Mouse (Mus musculus): ENCODE measurements around the gene Tmem273. TPM values are rescaled to one million over a fixed set of nuclear protein-coding genes. Genes with fewer than 3 reads are reported as not detected.

Tmem273 gene
- polyA plus RNA-seq, 1 experiment from 2014 or later = 0.18 TPM

DNA sequence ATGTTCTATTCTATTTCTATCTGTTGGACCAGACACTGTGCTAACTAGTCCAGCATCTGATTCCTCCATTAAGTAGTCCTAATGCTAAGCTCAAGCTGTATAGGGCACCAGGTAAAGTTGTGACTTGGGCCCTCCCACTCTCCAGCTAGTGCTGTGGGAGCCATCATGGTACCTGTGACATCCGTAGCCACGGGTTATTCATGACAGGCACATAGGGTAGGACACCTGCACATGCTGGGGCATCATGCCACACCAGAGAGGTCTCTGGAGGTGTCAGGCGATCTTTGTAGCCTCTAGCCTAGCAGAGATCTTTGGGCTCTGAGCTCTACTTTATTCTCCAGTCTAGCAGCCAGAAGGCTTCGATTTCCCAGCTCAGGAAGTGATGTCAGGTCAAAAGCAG lies 2.9 kb upstream of the Tmem273 start:
- Histone ChIP-seq H3K4me3 (no peak overlapping the region), H3K27ac (no peak overlapping the region), H3K4me1 (peaks cover 13% of the 10 kb centered on the region), H3K9me3 (no peaks in the 10 kb centered on the region), H3K27me3 (ENCODE audit: insufficient read depth, poor library complexity, severe bottlenecking) (peaks cover 6% of the 10 kb centered on the region; the same call in 1 of the 2 replicates), H3K36me3 (no peaks in the 10 kb centered on the region)
- WGBS = 87% methylated on average over 4 of the region's 4 CpGs
- peak; percentile 73 for DNase-seq (ENCODE audit: low spot score)

DNA sequence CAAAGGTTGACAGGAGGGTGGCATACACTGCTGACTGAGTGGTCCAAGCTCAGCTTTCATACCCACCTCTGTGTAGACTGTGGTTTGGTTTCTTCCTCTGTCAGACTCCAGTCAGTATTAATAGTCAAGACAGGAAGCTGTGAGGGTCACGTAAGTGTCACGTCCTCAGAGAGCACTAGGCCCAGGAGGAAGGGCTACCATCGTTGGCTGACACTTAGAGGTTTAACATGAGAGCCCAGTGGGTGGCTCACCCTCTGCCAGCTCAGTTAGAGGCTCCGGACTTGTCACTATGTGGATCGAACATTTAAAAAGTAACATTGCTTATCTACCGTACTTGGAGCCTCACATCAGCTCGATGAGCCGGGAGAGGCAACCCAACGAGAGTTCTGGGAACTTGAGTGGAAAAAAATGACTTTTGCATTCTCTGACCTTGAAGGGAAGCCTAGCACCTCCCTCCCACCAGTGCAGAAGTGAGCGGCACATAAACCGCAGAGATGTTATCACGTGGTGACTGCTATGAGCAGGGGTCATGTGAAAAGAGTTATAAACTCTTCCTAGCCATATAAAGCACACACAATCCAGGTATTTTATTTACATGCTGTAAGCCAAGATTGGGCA lies 1.5 kb upstream of the Tmem273 start:
- Histone ChIP-seq H3K36me3 (no peaks in the 10 kb centered on the region), H3K27ac (0 out of 2 replicates have a peak overlapping the region, but pooled peaks have one; percentile 18), H3K4me3 (no peak overlapping the region), H3K27me3 (ENCODE audit: insufficient read depth, poor library complexity, severe bottlenecking) (peaks cover 6% of the 10 kb centered on the region; the same call in 1 of the 2 replicates), H3K9me3 (no peaks in the 10 kb centered on the region), H3K4me1 (peaks cover 13% of the 10 kb centered on the region)
- DNase-seq (ENCODE audit: low spot score) = peak; percentile 52
- whole genome bisulfite sequencing = 63% methylated on average over 12 of the region's 12 CpGs

DNA sequence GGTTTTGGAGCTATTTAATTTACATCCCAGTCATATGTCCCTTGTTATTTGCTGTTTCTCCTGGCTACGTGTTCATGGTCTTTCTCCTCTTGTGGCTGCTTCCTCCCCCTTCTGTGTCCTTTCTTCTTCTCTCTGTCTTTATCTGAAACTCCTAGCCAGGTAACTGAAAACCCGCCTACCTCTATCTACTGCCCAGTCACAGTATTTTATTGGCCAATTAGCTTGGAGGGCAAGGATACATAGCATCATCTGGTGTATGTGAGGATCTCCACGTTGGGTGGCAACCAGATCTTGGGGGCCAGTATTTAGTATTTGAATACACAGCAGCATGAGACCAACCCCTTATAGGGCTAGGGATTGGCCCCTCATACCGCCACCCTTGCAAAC lies 1.0 kb upstream of the Tmem273 start:
- Histone ChIP-seq H3K4me1 (peaks cover 13% of the 10 kb centered on the region), H3K4me3 (no peak overlapping the region), H3K9me3 (no peaks in the 10 kb centered on the region), H3K27ac (no peak overlapping the region), H3K36me3 (no peaks in the 10 kb centered on the region), H3K27me3 (ENCODE audit: insufficient read depth, poor library complexity, severe bottlenecking) (peaks cover 6% of the 10 kb centered on the region; the same call in 1 of the 2 replicates)
- DNase-seq (ENCODE audit: low spot score) = no peak
- 78% methylated on average over 4 of the region's 4 CpGs for WGBS

DNA sequence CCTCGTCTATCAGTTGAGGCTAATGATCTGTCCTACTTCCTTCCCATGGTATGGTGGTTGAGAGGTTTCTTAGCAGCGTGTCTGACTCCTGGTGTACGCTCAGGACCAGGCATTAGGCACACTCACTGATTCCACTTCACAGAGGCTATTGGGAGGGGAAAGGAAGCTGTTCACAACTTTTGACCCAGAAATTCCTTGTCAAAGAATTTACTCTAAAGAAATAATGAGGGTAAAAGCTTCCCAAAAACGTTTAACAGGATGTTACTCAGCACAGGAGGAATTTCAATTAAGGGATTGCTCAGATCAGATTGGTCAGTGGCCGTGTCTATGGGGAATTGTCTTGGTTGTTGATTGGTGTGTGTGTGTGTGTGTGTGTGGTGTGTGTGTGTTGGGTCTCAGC lies 1.9 kb downstream of the Tmem273 start:
- no peak overlapping the region for H3K27ac ChIP-seq
- H3K36me3 ChIP-seq = no peaks in the 10 kb centered on the region
- WGBS = 54% methylated on average over 5 of the region's 5 CpGs
- peaks cover 13% of the 10 kb centered on the region for H3K4me1 ChIP-seq
- H3K27me3 ChIP-seq (ENCODE audit: insufficient read depth, poor library complexity, severe bottlenecking) = peaks cover 6% of the 10 kb centered on the region; the same call in 1 of the 2 replicates
- H3K4me3 ChIP-seq = no peak overlapping the region
- H3K9me3 ChIP-seq = no peaks in the 10 kb centered on the region
- DNase-seq (ENCODE audit: low spot score) = no peak

- DNase-seq (ENCODE audit: low spot score) = no peak
- 73% methylated on average over 8 of the region's 8 CpGs for WGBS
- Histone ChIP-seq H3K4me3 (no peak overlapping the region), H3K27ac (no peak overlapping the region), H3K9me3 (no peaks in the 10 kb centered on the region), H3K36me3 (no peaks in the 10 kb centered on the region), H3K4me1 (peaks cover 15% of the 10 kb centered on the region), H3K27me3 (ENCODE audit: insufficient read depth, poor library complexity, severe bottlenecking) (peaks cover 12% of the 10 kb centered on the region; the same call in 1 of the 2 replicates)
Observed at GRCm38 (mm10) chr14:32796375-32796774, 10.6 kb downstream of the Tmem273 start.

DNA sequence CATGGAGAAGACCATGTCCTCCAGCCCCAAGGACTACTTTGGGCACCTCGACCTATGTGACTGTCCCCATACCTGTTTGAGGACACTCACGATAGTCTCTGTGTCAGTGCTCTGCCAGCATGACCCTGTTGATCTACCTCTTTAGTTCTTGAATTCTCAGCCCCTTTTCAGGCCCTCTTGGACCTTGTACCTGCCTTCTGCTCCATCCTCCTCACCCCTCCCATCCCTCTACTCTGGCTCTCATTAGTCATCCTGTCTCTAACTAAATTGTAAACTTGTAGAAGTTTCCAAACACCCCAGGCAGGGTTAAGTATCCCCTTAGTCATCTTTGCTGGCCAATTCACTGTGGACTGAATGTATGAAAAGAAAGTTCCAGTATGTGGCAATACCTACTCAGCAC lies 12.0 kb downstream of the Tmem273 start:
- WGBS = 64% methylated on average over 2 of the region's 2 CpGs
- Histone ChIP-seq H3K36me3 (no peaks in the 10 kb centered on the region), H3K9me3 (no peaks in the 10 kb centered on the region), H3K27me3 (ENCODE audit: insufficient read depth, poor library complexity, severe bottlenecking) (peaks cover 19% of the 10 kb centered on the region; the same call in 1 of the 2 replicates), H3K4me1 (peaks cover 23% of the 10 kb centered on the region), H3K27ac (no peak overlapping the region), H3K4me3 (no peak overlapping the region)
- no peak for DNase-seq (ENCODE audit: low spot score)

DNA sequence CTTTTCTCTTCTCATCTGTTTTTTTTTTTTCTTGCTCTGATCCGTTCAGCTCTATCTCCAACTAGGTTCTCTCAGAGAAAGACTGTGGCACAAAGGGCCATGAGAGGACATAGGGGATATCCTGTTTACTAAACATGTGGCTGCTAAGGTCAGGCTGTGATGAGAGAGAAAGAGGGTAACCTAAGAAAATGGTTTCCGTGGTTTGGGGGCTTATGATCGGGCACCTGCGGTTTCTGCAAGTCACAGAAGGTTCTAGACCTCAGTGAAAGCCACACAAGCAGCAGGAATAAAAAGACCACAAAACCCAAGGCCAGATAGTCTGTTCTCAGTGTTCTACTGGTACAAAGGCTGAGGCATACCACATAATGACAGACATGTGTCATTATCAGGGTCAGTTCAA lies 12.6 kb downstream of the Tmem273 start:
- no peak overlapping the region for H3K27ac ChIP-seq
- no peak for DNase-seq (ENCODE audit: low spot score)
- H3K4me3 ChIP-seq = no peak overlapping the region
- H3K9me3 ChIP-seq = no peaks in the 10 kb centered on the region
- H3K4me1 ChIP-seq = peaks cover 23% of the 10 kb centered on the region
- H3K27me3 ChIP-seq (ENCODE audit: insufficient read depth, poor library complexity, severe bottlenecking) = peaks cover 19% of the 10 kb centered on the region; the same call in 1 of the 2 replicates
- WGBS = 79% methylated on average over 4 of the region's 4 CpGs
- no peaks in the 10 kb centered on the region for H3K36me3 ChIP-seq

DNA sequence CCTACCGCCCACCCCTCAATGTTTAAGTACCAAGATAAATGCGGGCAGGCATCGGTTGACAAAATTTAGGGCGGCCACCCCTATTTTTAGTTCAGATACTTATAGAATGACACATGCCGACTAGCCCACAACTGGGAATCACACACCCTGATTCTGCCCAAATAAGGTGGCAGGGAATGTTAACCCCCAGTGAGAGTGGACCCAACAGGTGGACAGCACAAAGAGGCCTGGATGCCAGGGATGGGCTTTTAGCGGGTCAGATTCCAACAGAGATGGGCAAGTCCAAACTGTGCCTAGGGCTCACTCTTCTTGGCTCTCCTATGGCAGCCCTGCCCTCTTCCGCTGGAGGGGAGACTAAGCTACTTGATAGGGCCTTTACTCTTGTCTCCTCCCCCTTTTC lies 14.3 kb downstream of the Tmem273 start:
- H3K36me3 ChIP-seq = no peaks in the 10 kb centered on the region
- H3K4me3 ChIP-seq = no peak overlapping the region
- no peak overlapping the region for H3K27ac ChIP-seq
- WGBS = 63% methylated on average over 7 of the region's 7 CpGs
- H3K27me3 ChIP-seq (ENCODE audit: insufficient read depth, poor library complexity, severe bottlenecking) = peaks cover 19% of the 10 kb centered on the region; the same call in 1 of the 2 replicates
- H3K4me1 ChIP-seq = peaks cover 23% of the 10 kb centered on the region
- no peak for DNase-seq (ENCODE audit: low spot score)
- H3K9me3 ChIP-seq = no peaks in the 10 kb centered on the region

DNA sequence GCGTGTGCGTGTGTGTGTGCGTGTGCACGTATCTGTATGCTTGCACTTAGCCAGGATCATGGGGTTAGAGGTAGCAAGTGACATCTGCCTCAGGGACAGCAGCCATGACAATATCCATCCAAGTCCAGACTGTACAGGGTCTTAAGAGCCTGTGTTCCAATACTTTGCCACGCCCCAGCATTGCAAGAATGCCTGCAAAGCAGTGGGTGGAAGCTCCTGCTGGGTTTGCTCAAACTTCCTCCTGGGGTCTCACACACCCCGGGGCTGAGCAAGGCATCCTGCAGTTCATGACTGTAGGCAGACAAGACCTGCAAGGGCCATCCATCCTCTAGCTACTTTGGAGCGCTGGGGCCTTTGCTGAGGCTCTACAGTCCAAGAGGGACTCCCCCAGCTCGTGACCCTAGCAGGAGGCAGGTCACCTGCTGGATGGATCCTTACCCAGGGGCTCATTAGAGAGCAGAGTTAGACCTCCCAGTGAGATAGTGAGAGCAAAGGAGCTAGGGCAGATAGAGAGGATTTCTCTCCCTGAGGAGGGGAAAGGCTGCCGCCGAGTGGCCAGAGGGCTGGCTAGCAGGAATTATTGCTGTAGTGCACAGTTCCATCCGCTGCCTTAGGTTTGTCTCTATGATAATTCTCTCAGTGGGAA lies 15.4 kb downstream of the Tmem273 start:
- Histone ChIP-seq H3K27me3 (ENCODE audit: insufficient read depth, poor library complexity, severe bottlenecking) (peaks cover 10% of the 10 kb centered on the region; the same call in 1 of the 2 replicates), H3K4me1 (peaks cover 23% of the 10 kb centered on the region), H3K36me3 (no peaks in the 10 kb centered on the region), H3K4me3 (no peak overlapping the region), H3K9me3 (no peaks in the 10 kb centered on the region), H3K27ac (no peak overlapping the region)
- 58% methylated on average over 11 of the region's 11 CpGs for WGBS
- no peak for DNase-seq (ENCODE audit: low spot score)

DNA sequence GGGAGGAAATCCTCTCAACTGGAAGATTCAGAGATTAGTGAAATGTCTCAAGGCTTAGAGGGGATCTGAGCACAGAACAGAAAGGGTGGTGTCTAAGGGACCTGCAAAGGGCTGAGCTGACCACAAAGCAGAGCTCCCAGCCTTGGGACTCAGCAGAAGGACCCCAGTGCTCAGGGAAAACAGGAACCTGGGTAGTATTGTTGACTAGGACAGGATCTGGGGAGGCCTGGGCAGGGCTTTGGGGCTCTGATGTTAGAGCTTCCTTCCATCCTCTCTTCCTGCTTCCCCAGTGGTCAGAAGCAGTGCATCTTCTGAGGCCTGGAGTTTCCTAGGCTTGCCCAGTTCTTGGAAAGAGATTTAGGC lies 15.9 kb downstream of the Tmem273 start:
- peaks cover 10% of the 10 kb centered on the region; the same call in 1 of the 2 replicates for H3K27me3 ChIP-seq (ENCODE audit: insufficient read depth, poor library complexity, severe bottlenecking)
- no peak overlapping the region for H3K4me3 ChIP-seq
- no peaks in the 10 kb centered on the region for H3K36me3 ChIP-seq
- no peak overlapping the region for H3K27ac ChIP-seq
- no peak for DNase-seq (ENCODE audit: low spot score)
- H3K4me1 ChIP-seq = peaks cover 23% of the 10 kb centered on the region
- H3K9me3 ChIP-seq = no peaks in the 10 kb centered on the region

- Histone ChIP-seq H3K27me3 (ENCODE audit: insufficient read depth, poor library complexity, severe bottlenecking) (peaks cover 25% of the 10 kb centered on the region), H3K4me1 (peaks cover 8% of the 10 kb centered on the region; the same call in 1 of the 2 replicates), H3K27ac (no peak overlapping the region), H3K36me3 (no peaks in the 10 kb centered on the region), H3K4me3 (no peak overlapping the region), H3K9me3 (no peaks in the 10 kb centered on the region)
- DNase-seq (ENCODE audit: low spot score) = no peak
Observed at GRCm38 (mm10) chr14:32810111-32810510, 24.3 kb downstream of the Tmem273 start.

DNA sequence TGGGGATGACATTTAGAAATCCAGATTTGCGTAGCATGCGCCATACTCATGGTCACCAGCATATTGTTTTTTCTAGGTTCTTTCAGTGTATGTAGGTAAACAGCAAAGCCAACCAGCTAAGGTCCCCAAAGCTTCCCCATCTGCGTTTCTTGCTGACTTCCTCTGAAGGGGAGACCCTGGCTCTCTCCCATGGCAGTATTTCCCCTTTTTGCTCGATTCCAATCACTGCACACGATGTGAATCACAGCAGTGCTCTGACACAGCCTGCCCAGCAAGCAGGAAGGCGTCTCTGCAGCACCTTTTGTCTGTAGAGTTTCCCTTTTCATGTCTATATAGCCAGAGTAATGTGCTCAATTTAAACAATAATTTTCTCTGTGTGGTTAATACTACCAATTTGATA lies 26.7 kb downstream of the Tmem273 start:
- Histone ChIP-seq H3K4me3 (no peak overlapping the region), H3K36me3 (no peaks in the 10 kb centered on the region), H3K27me3 (ENCODE audit: insufficient read depth, poor library complexity, severe bottlenecking) (peaks cover 23% of the 10 kb centered on the region), H3K4me1 (peaks cover 19% of the 10 kb centered on the region), H3K9me3 (no peaks in the 10 kb centered on the region), H3K27ac (no peak overlapping the region)
- 70% methylated on average over 6 of the region's 6 CpGs for WGBS
- DNase-seq (ENCODE audit: low spot score) = no peak

DNA sequence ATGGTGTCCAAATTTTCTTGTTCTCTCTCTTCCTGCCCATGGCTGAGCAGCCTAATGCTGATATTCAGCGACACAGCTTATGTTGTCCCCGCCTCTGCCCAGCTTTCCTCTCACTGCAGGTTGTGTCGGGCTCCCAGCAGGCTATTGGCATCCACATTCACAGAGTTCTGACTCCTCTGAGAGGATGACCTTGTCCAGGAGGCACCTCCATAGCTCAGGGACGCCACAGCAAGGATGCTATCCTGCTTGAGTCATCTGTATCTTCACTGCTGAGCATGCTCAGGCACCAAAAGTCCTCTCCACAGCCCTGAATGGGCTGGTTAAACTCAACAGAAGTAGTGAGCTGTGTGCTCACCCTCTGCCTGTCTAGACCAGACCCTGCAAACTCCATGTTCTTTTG lies 29.2 kb downstream of the Tmem273 start:
- peaks cover 29% of the 10 kb centered on the region for H3K4me1 ChIP-seq
- no peaks in the 10 kb centered on the region for H3K9me3 ChIP-seq
- H3K27me3 ChIP-seq (ENCODE audit: insufficient read depth, poor library complexity, severe bottlenecking) = peaks cover 6% of the 10 kb centered on the region; the same call in 1 of the 2 replicates
- no peak overlapping the region for H3K4me3 ChIP-seq
- no peak overlapping the region for H3K27ac ChIP-seq
- 58% methylated on average over 4 of the region's 4 CpGs for WGBS
- no peak for DNase-seq (ENCODE audit: low spot score)
- no peaks in the 10 kb centered on the region for H3K36me3 ChIP-seq
